Mouse (Mus musculus) G1E (cell line): ENCODE results near the gene Prpf4.

ENCODE experiments used
- CTCF ChIP-seq: IDR thresholded peaks from 2 replicates; pipeline ENCODE4 v1.5.1; 2012; ENCODE audit warnings: low read depth, low read length, inconsistent platforms, mixed read lengths
- GATA1 ChIP-seq: IDR thresholded peaks from 2 replicates; pipeline ENCODE4 v1.6.1; 2012; ENCODE audit warnings: borderline replicate concordance, low read length, inconsistent platforms, mixed read lengths
- GATA2 ChIP-seq: IDR thresholded peaks from 2 replicates; pipeline ENCODE4 v1.6.1; 2012; ENCODE audit warnings: low read depth, low read length, inconsistent platforms, borderline replicate concordance
- POLR2AphosphoS5 ChIP-seq: IDR thresholded peaks from 2 replicates; pipeline ENCODE4 v1.6.1; 2012; ENCODE audit warnings: low read depth, low read length, inconsistent platforms; ENCODE audit not compliant: insufficient replicate concordance

GRCm38 (mm10) chr4:62359256-62359775, 49.3 kb upstream of the Prpf4 start:
- TF ChIP-seq CTCF (no peak), POLR2AphosphoS5 (no peak), GATA1 (no peak), GATA2 (no peak)
